Mouse (Mus musculus) stomach, postnatal 0 days (tissue): ENCODE measurements around the gene Gm49342.

ENCODE experiments used
- CTCF ChIP-seq: IDR thresholded peaks from 2 replicates; pipeline ENCODE4 v1.5.1; 2016; ENCODE audit warnings: antibody characterized with exemption, low read depth, mild to moderate bottlenecking, moderate library complexity
- EP300 ChIP-seq: optimal IDR thresholded peaks from 2 replicates; pipeline ENCODE3; 2016; ENCODE audit warnings: antibody characterized with exemption

- TF ChIP-seq CTCF (no peak), EP300 (no peak)
Measured at GRCm38 (mm10) chr14:50897374-50897765, 46.9 kb upstream of the Gm49342 start, which contains the start of gene Klhl33.
